Mouse (Mus musculus): ENCODE results near the gene Tcaf3. TPM values are rescaled to one million over a fixed set of nuclear protein-coding genes. Genes with fewer than 3 reads are reported as not detected.

The Tcaf3 gene
- total and polyA plus RNA-seq, 3 experiments = not detected

- no peak for DNase-seq (ENCODE audit: low read depth, low spot score)
- TF ChIP-seq MEF2A (IDR thresholded peaks at IDR 0.05; ENCODE audit: extremely low read depth, insufficient replicate concordance, low read depth, low read length, poor library complexity, severe bottlenecking) = no peak
- no peak for TF ChIP-seq ETS1 (IDR thresholded peaks at IDR 0.05; ENCODE audit: low read depth, low read length)
- no peak for TF ChIP-seq ZC3H11A (IDR thresholded peaks at IDR 0.05; ENCODE audit: low read depth, low read length)
- no peak for TF ChIP-seq GATA1 (IDR thresholded peaks at IDR 0.05; ENCODE audit: low read depth, low read length)
- no peak for TF ChIP-seq POLR2AphosphoS2 (IDR thresholded peaks at IDR 0.05; ENCODE audit: low read length)
- TF ChIP-seq BHLHE40 (IDR thresholded peaks at IDR 0.05; ENCODE audit: borderline replicate concordance, low read depth, low read length) = no peak
- TF ChIP-seq TCF12 (IDR thresholded peaks at IDR 0.05; ENCODE audit: low read depth, low read length) = no peak
- H3K9me3 ChIP-seq (replicated peaks; ENCODE audit: insufficient read depth, low read length) = no peaks in the 10 kb centered on the region
- H3K27ac ChIP-seq (ENCODE audit: control insufficient read depth, low read depth, low read length) = no peak overlapping the region
- H3K79me2 ChIP-seq (ENCODE audit: control insufficient read depth, insufficient read depth, low read length, poor library complexity) = no peaks in the 10 kb centered on the region
- no peak overlapping the region for H3K4me3 ChIP-seq (ENCODE audit: control insufficient read depth in 1 of 2, insufficient read depth in 1 of 2, low read depth in 2 of 2, low read length in 2 of 2)
- no peak overlapping the region for H3K9ac ChIP-seq (ENCODE audit: control insufficient read depth, low read depth, low read length, poor library complexity, severe bottlenecking)
- no peaks in the 10 kb centered on the region for H3K27me3 ChIP-seq (ENCODE audit: control insufficient read depth in 1 of 2, insufficient read depth in 2 of 2, low read length in 2 of 2)
- H3K36me3 ChIP-seq (ENCODE audit: control insufficient read depth in 1 of 2, insufficient read depth in 2 of 2, low read length in 2 of 2) = no peaks in the 10 kb centered on the region
- H3K4me1 ChIP-seq (ENCODE audit: control insufficient read depth in 1 of 2, insufficient read depth in 2 of 2, low read length in 2 of 2) = no peaks in the 10 kb centered on the region
Measured at GRCm38 (mm10) chr6:42631395-42631794, 33.9 kb upstream of the Tcaf3 start.

GRCm38 (mm10) chr6:42616904-42617303 lies 19.4 kb upstream of the Tcaf3 start:
- Histone ChIP-seq H3K36me3 (ENCODE audit: control insufficient read depth in 1 of 2, insufficient read depth in 2 of 2, low read length in 2 of 2) (no peaks in the 10 kb centered on the region), H3K9me3 (replicated peaks; ENCODE audit: insufficient read depth, low read length) (no peaks in the 10 kb centered on the region), H3K4me1 (ENCODE audit: control insufficient read depth in 1 of 2, insufficient read depth in 2 of 2, low read length in 2 of 2) (no peaks in the 10 kb centered on the region), H3K4me3 (ENCODE audit: control insufficient read depth in 1 of 2, insufficient read depth in 1 of 2, low read depth in 2 of 2, low read length in 2 of 2) (no peak overlapping the region), H3K27me3 (ENCODE audit: control insufficient read depth in 1 of 2, insufficient read depth in 2 of 2, low read length in 2 of 2) (no peaks in the 10 kb centered on the region), H3K27ac (ENCODE audit: control insufficient read depth, low read depth, low read length) (no peak overlapping the region), H3K79me2 (ENCODE audit: control insufficient read depth, insufficient read depth, low read length, poor library complexity) (no peaks in the 10 kb centered on the region), H3K9ac (ENCODE audit: control insufficient read depth, low read depth, low read length, poor library complexity, severe bottlenecking) (no peak overlapping the region)
- no peak for TF ChIP-seq USF1 (IDR thresholded peaks at IDR 0.05; ENCODE audit: low read depth, low read length)
- TF ChIP-seq CHD2 (IDR thresholded peaks at IDR 0.05; ENCODE audit: low read length) = no peak
- no peak for TF ChIP-seq POLR2AphosphoS5 (IDR thresholded peaks at IDR 0.05; ENCODE audit: borderline replicate concordance, low read depth, low read length)
- TF ChIP-seq MXI1 (IDR thresholded peaks at IDR 0.05; ENCODE audit: low read depth, low read length) = no peak
- no peak for TF ChIP-seq EP300 (IDR thresholded peaks at IDR 0.05; ENCODE audit: low read depth in 1 of 2, low read length in 2 of 2)
- no peak for DNase-seq (ENCODE audit: low read depth, low spot score)

GRCm38 (mm10) chr6:42612218-42612617 lies 14.7 kb upstream of the Tcaf3 start:
- H3K9ac ChIP-seq (ENCODE audit: control insufficient read depth, low read depth, low read length, poor library complexity, severe bottlenecking) = no peak overlapping the region
- no peaks in the 10 kb centered on the region for H3K27me3 ChIP-seq (ENCODE audit: control insufficient read depth in 1 of 2, insufficient read depth in 2 of 2, low read length in 2 of 2)
- no peaks in the 10 kb centered on the region for H3K4me1 ChIP-seq (ENCODE audit: control insufficient read depth in 1 of 2, insufficient read depth in 2 of 2, low read length in 2 of 2)
- H3K9me3 ChIP-seq (replicated peaks; ENCODE audit: insufficient read depth, low read length) = no peaks in the 10 kb centered on the region
- no peak overlapping the region for H3K27ac ChIP-seq (ENCODE audit: control insufficient read depth, low read depth, low read length)
- no peaks in the 10 kb centered on the region for H3K36me3 ChIP-seq (ENCODE audit: control insufficient read depth in 1 of 2, insufficient read depth in 2 of 2, low read length in 2 of 2)
- H3K79me2 ChIP-seq (ENCODE audit: control insufficient read depth, insufficient read depth, low read length, poor library complexity) = no peaks in the 10 kb centered on the region
- DNase-seq (ENCODE audit: low read depth, low spot score) = peak; percentile 9
- H3K4me3 ChIP-seq (ENCODE audit: control insufficient read depth in 1 of 2, insufficient read depth in 1 of 2, low read depth in 2 of 2, low read length in 2 of 2) = no peak overlapping the region
- no peak for TF ChIP-seq NRF1 (IDR thresholded peaks at IDR 0.05; ENCODE audit: insufficient read depth, low read depth, low read length, poor library complexity, severe bottlenecking)
- TF ChIP-seq RCOR1 (IDR thresholded peaks at IDR 0.05; ENCODE audit: low read depth, low read length) = no peak
- TF ChIP-seq MYC (IDR thresholded peaks at IDR 0.05; ENCODE audit: low read depth, low read length) = no peak
- no peak for TF ChIP-seq MAX (IDR thresholded peaks at IDR 0.05; ENCODE audit: low read length)
- TF ChIP-seq CHD2 (IDR thresholded peaks at IDR 0.05; ENCODE audit: low read length) = no peak
- peak; percentile 7 for TF ChIP-seq RAD21 (IDR thresholded peaks at IDR 0.05; ENCODE audit: low read depth, low read length)
- TF ChIP-seq BHLHE40 (IDR thresholded peaks at IDR 0.05; ENCODE audit: borderline replicate concordance, low read depth, low read length) = no peak
- peak in 1 of 3 experiments; percentile 44; a peak in 3 of 6 replicates for TF ChIP-seq CTCF (IDR thresholded peaks at IDR 0.05 in 2 of 3, conservative IDR thresholded peaks at IDR 0.05 in 1 of 3; ENCODE audit: control insufficient read depth in 1 of 3, insufficient read depth in 1 of 3, low read depth in 2 of 3, low read length in 3 of 3, poor library complexity in 1 of 3, severe bottlenecking in 1 of 3)
- no peak for TF ChIP-seq ELF1 (IDR thresholded peaks at IDR 0.05; ENCODE audit: low read depth, low read length)
- TF ChIP-seq SMC3 (IDR thresholded peaks at IDR 0.05; ENCODE audit: low read depth, low read length) = peak; percentile 53
- TF ChIP-seq GABPA (IDR thresholded peaks at IDR 0.05; ENCODE audit: low read depth, low read length) = no peak
- no peak for TF ChIP-seq TAL1 (IDR thresholded peaks at IDR 0.05; ENCODE audit: low read length)

Measured in MEL (cell line).